Mouse (Mus musculus): ENCODE measurements around the gene Prkaa2.

- TF ChIP-seq CTCF (IDR thresholded peaks at IDR 0.05; ENCODE audit: low read depth) (no peak), EP300 (IDR thresholded peaks at IDR 0.05; ENCODE audit: low read depth) (no peak)
These were observed 33.5 kb downstream of the Prkaa2 start for GRCm38 (mm10) chr4:105076152-105076551.
